In genomic region chr12:59130249-59130648, GRCm38 (mm10) we compare ENCODE assay signal across 8 mouse cellular contexts. TPM values are rescaled to one million over a fixed set of nuclear protein-coding genes. Genes with fewer than 3 reads are reported as not detected.
DNase-seq lines count a peak whose midpoint lies in the region; ATAC-seq and TF ChIP-seq lines count a peak whose summit lies in the region.

No protein-coding gene starts in this region.

- DNase-seq in gastrocnemius, adult 2 months: peak; percentile 33
- no peak for DNase-seq in gastrocnemius, postnatal 4 days (ENCODE audit: low spot score in 2 of 2)
- peak; percentile 47 for DNase-seq in adrenal gland, postnatal 10 days
- peak; percentile 23 for DNase-seq in forebrain, postnatal 0 days
- peak; percentile 26 for DNase-seq in lung, postnatal 10 days
- peak; percentile 13 for DNase-seq in retina, postnatal 1 day
- DNase-seq in layer of hippocampus, adult 8-10 months (ENCODE audit: low spot score in 2 of 2): no peak

- 3% methylated on average over 3 of the region's 3 CpGs for WGBS in forebrain, postnatal 0 days
- 5% methylated on average over 3 of the region's 3 CpGs for WGBS in intestine, embryonic 15.5 days

- H3K27me3 ChIP-seq in forebrain, postnatal 0 days (ENCODE audit: insufficient read depth, low read length): no peaks in the 10 kb centered on the region
- no peaks in the 10 kb centered on the region for H3K27me3 ChIP-seq in intestine, embryonic 15.5 days (replicated peaks)

- peak overlapping the region; percentile 82 for H3K4me2 ChIP-seq in forebrain, postnatal 0 days (ENCODE audit: low read depth)
- peak overlapping the region; percentile 83 for H3K4me2 ChIP-seq in intestine, embryonic 15.5 days (replicated peaks)

- peak overlapping the region; percentile 72 for H3K4me3 ChIP-seq in gastrocnemius, adult 2 months
- peak overlapping the region; percentile 91 for H3K4me3 ChIP-seq in forebrain, postnatal 0 days (ENCODE audit: low read depth, low read length)
- peak overlapping the region; percentile 95 for H3K4me3 ChIP-seq in intestine, embryonic 15.5 days (replicated peaks)

- H3K4me1 ChIP-seq in forebrain, postnatal 0 days (ENCODE audit: insufficient read depth): 0 out of 2 replicates have a peak, but pooled peaks cover 11% of the 10 kb centered on the region
- peaks cover 19% of the 10 kb centered on the region for H3K4me1 ChIP-seq in intestine, embryonic 15.5 days (replicated peaks)

- H3K9ac ChIP-seq in forebrain, postnatal 0 days: no peak overlapping the region
- peak overlapping the region; percentile 95; the same call in 1 of the 2 replicates for H3K9ac ChIP-seq in intestine, embryonic 15.5 days

- H3K36me3 ChIP-seq in forebrain, postnatal 0 days (ENCODE audit: insufficient read depth): no peaks in the 10 kb centered on the region
- no peaks in the 10 kb centered on the region for H3K36me3 ChIP-seq in intestine, embryonic 15.5 days

- no peak for TF ChIP-seq CTCF in gastrocnemius, adult 2 months (IDR thresholded peaks at IDR 0.05)
- TF ChIP-seq CTCF in forebrain, postnatal 0 days (IDR thresholded peaks at IDR 0.05; ENCODE audit: low read depth): no peak

- ATAC-seq in forebrain, postnatal 0 days: no peak
- peak; percentile 37 for ATAC-seq in intestine, embryonic 15.5 days

- no peaks in the 10 kb centered on the region for H3K9me3 ChIP-seq in forebrain, postnatal 0 days (ENCODE audit: low read length)
- H3K9me3 ChIP-seq in intestine, embryonic 15.5 days: no peaks in the 10 kb centered on the region

- H3K27ac ChIP-seq in gastrocnemius, adult 2 months: peak overlapping the region; percentile 100
- no peak overlapping the region for H3K27ac ChIP-seq in forebrain, postnatal 0 days (ENCODE audit: low read depth, low read length)
- peak overlapping the region; percentile 98 for H3K27ac ChIP-seq in intestine, embryonic 15.5 days

- intact Hi-C loops in gastrocnemius, adult 2 months (cut with DNase I): loop anchor here (2.0 kb wide), 2 partner anchors 63 to 117 kb away; partner anchors contain the start of genes Gemin2, Pnn and Sec23a

RNA-seq across cellular contexts. Expression of gene Mia2, which starts 34.6 kb away (rescaled TPM):
- 100 to 1,000 TPM; 113 to 123 TPM for total RNA-seq in gastrocnemius, adult 2 months (2021)
- 10 to 100 TPM; 53.0 to 68.1 TPM for total RNA-seq in gastrocnemius, postnatal 4 days (2021)
- total RNA-seq in adrenal gland, postnatal 10 days (2021): 10 to 100 TPM; 86.8 to 88.6 TPM
- total RNA-seq in forebrain, postnatal 0 days (2014; rRNA removed): 24.2 and 29.6 TPM in 2 replicates
- polyA plus RNA-seq in forebrain, postnatal 0 days (2015; fragmentation: Nextera tagmentation; extraction: Ambion mirVana): 21.5 and 26.9 TPM in 2 replicates
- 84.2 and 102 TPM in 2 replicates for polyA plus RNA-seq in intestine, embryonic 15.5 days (2015; fragmentation: Nextera tagmentation; extraction: Ambion mirVana)
- total RNA-seq in layer of hippocampus, adult 8-10 months (2022): 10 to 100 TPM; 47.8 to 51.6 (median 49.6) TPM

Comparison
In these comparisons a context has a peak if more than half of its experiments do, and no peak if none do; other contexts are left out.
1. DNase-seq: peak in gastrocnemius, adult 2 months (single experiment), adrenal gland, postnatal 10 days (single experiment), forebrain, postnatal 0 days (single experiment), lung, postnatal 10 days (single experiment) and retina, postnatal 1 day (single experiment); none in gastrocnemius, postnatal 4 days (0 of 2) and layer of hippocampus, adult 8-10 months (0 of 2).
2. Peak in every context shown above with its lines, with median percentiles within 50 percentile points of each other: H3K4me3 ChIP-seq.